Mouse (Mus musculus): Measurements from ENCODE around the gene Rdh9. TPM values are rescaled to one million over a fixed set of nuclear protein-coding genes. Genes with fewer than 3 reads are reported as not detected.

Gene Rdh9
- polyA plus RNA-seq (2015; fragmentation: Nextera tagmentation; extraction: Ambion mirVana), result 0.41 and 0.49 TPM in 2 replicates

GRCm38 (mm10) chr10:127776011-127776410 is at the start of gene Rdh9:
TSS of gene Rdh9 (plus strand) at chr10:127776386.

GRCm38 (mm10) chr10:127739083-127739660 is 37.0 kb upstream of the Rdh9 start, which contains the start of gene Zbtb39:
TSS of gene Zbtb39 (plus strand) at chr10:127739538.

GRCm38 (mm10) chr10:127751548-127751947 is 24.6 kb upstream of the Rdh9 start, which contains the start of gene Gpr182:
TSS of gene Gpr182 (minus strand) at chr10:127751732.

GRCm38 (mm10) chr10:127759181-127760110 is 16.7 kb upstream of the Rdh9 start, which contains the start of the genes Rdh1 and Rdh16f1:
TSS of gene Rdh1 (plus strand) at chr10:127759721.
TSS of gene Rdh16f1 (plus strand) at chr10:127759787.

GRCm38 (mm10) chr10:127800891-127801290 is 24.7 kb downstream of the Rdh9 start, which contains the start of gene Rdh16:
TSS of gene Rdh16 (plus strand) at chr10:127801152.

Other genes with a start within 250 kb of the Rdh9 start
- gene Nxph4, start 241.8 kb upstream of the Rdh9 start, polyA plus RNA-seq (2015; fragmentation: Nextera tagmentation; extraction: Ambion mirVana), result 92.7 and 112 TPM in 2 replicates
- gene Lrp1, start 155.2 kb upstream of the Rdh9 start, polyA plus RNA-seq (2015; fragmentation: Nextera tagmentation; extraction: Ambion mirVana), result 85.8 and 109 TPM in 2 replicates
- 4.7 and 4.8 TPM in 2 replicates for gene Stat6, start 133.4 kb upstream of the Rdh9 start, polyA plus RNA-seq (2015; fragmentation: Nextera tagmentation; extraction: Ambion mirVana)
- gene Nemp1, start 109.5 kb upstream of the Rdh9 start, polyA plus RNA-seq (2015; fragmentation: Nextera tagmentation; extraction: Ambion mirVana), result 2.5 and 3.2 TPM in 2 replicates
- gene Nab2, start 107.8 kb upstream of the Rdh9 start, polyA plus RNA-seq (2015; fragmentation: Nextera tagmentation; extraction: Ambion mirVana), result 2.9 and 3.3 TPM in 2 replicates
- 0.55 and 1.2 TPM in 2 replicates for gene Myo1a, start 71.2 kb upstream of the Rdh9 start, polyA plus RNA-seq (2015; fragmentation: Nextera tagmentation; extraction: Ambion mirVana)
- 7.0 and 8.1 TPM in 2 replicates for gene Tac2, start 51.9 kb upstream of the Rdh9 start, polyA plus RNA-seq (2015; fragmentation: Nextera tagmentation; extraction: Ambion mirVana)
- 2.1 and 2.7 TPM in 2 replicates for gene Zbtb39, start 36.8 kb upstream of the Rdh9 start, polyA plus RNA-seq (2015; fragmentation: Nextera tagmentation; extraction: Ambion mirVana)
- 1.4 and 2.3 TPM in 2 replicates for gene Gpr182, start 24.7 kb upstream of the Rdh9 start, polyA plus RNA-seq (2015; fragmentation: Nextera tagmentation; extraction: Ambion mirVana)
- gene Rdh1, start 16.7 kb upstream of the Rdh9 start, polyA plus RNA-seq (2015; fragmentation: Nextera tagmentation; extraction: Ambion mirVana), result 0.05 TPM in 1 of 2 replicates, not detected in the other
- gene Rdh16f1, start 16.6 kb upstream of the Rdh9 start, polyA plus RNA-seq (2015; fragmentation: Nextera tagmentation; extraction: Ambion mirVana), result not detected in 2 replicates
- gene Rdh16, start 24.8 kb downstream of the Rdh9 start, polyA plus RNA-seq (2015; fragmentation: Nextera tagmentation; extraction: Ambion mirVana), result not detected in 2 replicates
- gene Rdh19, start 73.5 kb downstream of the Rdh9 start, polyA plus RNA-seq (2015; fragmentation: Nextera tagmentation; extraction: Ambion mirVana), result not detected in 2 replicates
- gene Rdh16f2, start 90.1 kb downstream of the Rdh9 start, polyA plus RNA-seq (2015; fragmentation: Nextera tagmentation; extraction: Ambion mirVana), result not detected in 2 replicates
- gene Rdh7, start 112.4 kb downstream of the Rdh9 start, polyA plus RNA-seq (2015; fragmentation: Nextera tagmentation; extraction: Ambion mirVana), result not detected in 2 replicates
- gene Sdr9c7, start 122.1 kb downstream of the Rdh9 start, polyA plus RNA-seq (2015; fragmentation: Nextera tagmentation; extraction: Ambion mirVana), result not detected in 2 replicates
- not detected in 2 replicates for gene Hsd17b6, start 231.2 kb downstream of the Rdh9 start, polyA plus RNA-seq (2015; fragmentation: Nextera tagmentation; extraction: Ambion mirVana)
- 24.3 and 26.1 TPM in 2 replicates for gene Prim1, start 238.8 kb downstream of the Rdh9 start, polyA plus RNA-seq (2015; fragmentation: Nextera tagmentation; extraction: Ambion mirVana)

All from neural tube, postnatal 0 days (tissue).